Comparison of ENCODE assay signal across 8 mouse cellular contexts in genomic region chr9:44396684-44397411, GRCm38 (mm10). TPM values are rescaled to one million over a fixed set of nuclear protein-coding genes. Genes with fewer than 3 reads are reported as not detected.
DNase-seq lines count a peak whose midpoint lies in the region; ATAC-seq and TF ChIP-seq lines count a peak whose summit lies in the region.

Gene Slc37a4, plus strand, starts transcription at chr9:44396852.

- peaks cover 49% of the 10 kb centered on the region for H3K36me3 ChIP-seq in megakaryocyte, embryonic 14.5 days (replicated peaks; ENCODE audit: low read length)

- no peaks in the 10 kb centered on the region for H3K27me3 ChIP-seq in megakaryocyte, embryonic 14.5 days (replicated peaks)

- H3K4me1 ChIP-seq in cortical plate, adult 2 months (ENCODE audit: control insufficient read depth, insufficient read depth, low read length), result peaks cover 4% of the 10 kb centered on the region
- H3K4me1 ChIP-seq in megakaryocyte, embryonic 14.5 days, result peaks cover 58% of the 10 kb centered on the region

- peak; percentile 62 for TF ChIP-seq POLR2A in cortical plate, adult 2 months (IDR thresholded peaks at IDR 0.05; ENCODE audit: extremely low read depth, insufficient read depth, low read length)

- peak; percentile 94 for ATAC-seq in activated CD4-positive, CD25-positive, alpha-beta regulatory T cell, adult 4 months

- H3K4me3 ChIP-seq in cortical plate, adult 2 months (ENCODE audit: insufficient read depth, low read length), result peak within 1 kb of the TSS; percentile 59
- H3K4me3 ChIP-seq in megakaryocyte, embryonic 14.5 days (replicated peaks), result peak within 1 kb of the TSS; percentile 92

- peak; percentile 86 to 94 for DNase-seq in gastrocnemius, adult 8-10 months (ENCODE audit: low spot score in 2 of 2)
- DNase-seq in hindlimb bud, embryonic 11.5 days (ENCODE audit: extremely low spot score, low read depth, low spot score), result peak; percentile 66
- DNase-seq in left cerebral cortex, adult 8-10 months (ENCODE audit: low spot score in 2 of 2), result peak; percentile 78 to 96
- peak; percentile 96 to 98 for DNase-seq in right cerebral cortex, postnatal 10 days (ENCODE audit: low spot score in 2 of 2)
- DNase-seq in urinary bladder, postnatal 25 days (ENCODE audit: low spot score), result peak; percentile 86

- H3K9me3 ChIP-seq in megakaryocyte, embryonic 14.5 days, result no peaks in the 10 kb centered on the region

- H3K27ac ChIP-seq in cortical plate, adult 2 months (ENCODE audit: insufficient read depth, low read length), result peak within 1 kb of the TSS; percentile 55

- TF ChIP-seq CTCF in cortical plate, adult 2 months (IDR thresholded peaks at IDR 0.05; ENCODE audit: extremely low read depth, insufficient read depth, low read length), result no peak

RNA-seq across cellular contexts. Expression of gene Slc37a4, which starts in this region (rescaled TPM):
- 10 to 100 TPM; 14.1 to 17.1 TPM for polyA plus RNA-seq in activated CD4-positive, CD25-positive, alpha-beta regulatory T cell, adult 4 months (2017; shearing (Covaris generic))
- 49.9 and 58.8 TPM in 2 replicates for polyA plus RNA-seq in cortical plate, adult 2 months (2012; rRNA removed)
- 100 to 1,000 TPM in 3 of 4 experiments, 10 to 100 TPM in 1; 96.0 to 131 (median 127) TPM for total RNA-seq in gastrocnemius, adult 8-10 months (2022)
- total RNA-seq in left cerebral cortex, adult 8-10 months (2022), result 10 to 100 TPM; 30.5 to 34.1 (median 31.8) TPM
- polyA plus RNA-seq in megakaryocyte, embryonic 14.5 days (2012; ENCODE audit: insufficient read depth, low replicate concordance), result 10.2 and 10.4 TPM in 2 replicates

Comparison
In these comparisons a context has a peak if more than half of its experiments do, and no peak if none do; other contexts are left out.
1. Peak in every context shown above with its lines: DNase-seq, ATAC-seq, H3K4me3 ChIP-seq and H3K27ac ChIP-seq.